Mouse (Mus musculus) layer of hippocampus, postnatal 14 days (tissue): Measurements from ENCODE around the gene Pkd1l2. TPM values are rescaled to one million over a fixed set of nuclear protein-coding genes. Genes with fewer than 3 reads are reported as not detected.

ENCODE experiments used
- DNase-seq, 2 experiments: peaks; one replicate each; pipeline ENCODE4 v3.0.0; 2021 to 2022; ENCODE audit warnings: low spot score in 2 of 2, mixed read lengths in 1 of 2
- total RNA-seq, 2 experiments: library from RNA; stranded (reverse); gene quantifications; 2 replicates each; pipeline ENCODE4 v1.2.3; 2021

Gene Pkd1l2
- total RNA-seq, 2 experiments from 2014 or later, result 0.14 TPM

GRCm38 (mm10) chr8:117037374-117037935 lies 44.8 kb downstream of the Pkd1l2 start:
- DNase-seq, result no peak

GRCm38 (mm10) chr8:117033393-117033792 lies 48.9 kb downstream of the Pkd1l2 start:
- DNase-seq, result no peak

- DNase-seq, result no peak
These were observed 49.6 kb downstream of the Pkd1l2 start for GRCm38 (mm10) chr8:117032609-117033008.

- no peak for DNase-seq
These were observed 50.8 kb downstream of the Pkd1l2 start for GRCm38 (mm10) chr8:117031476-117031875.

GRCm38 (mm10) chr8:117028686-117029085 lies 53.6 kb downstream of the Pkd1l2 start:
- DNase-seq, result no peak

GRCm38 (mm10) chr8:117027601-117028000 lies 54.6 kb downstream of the Pkd1l2 start:
- DNase-seq, result no peak

GRCm38 (mm10) chr8:117022297-117022993 lies 59.8 kb downstream of the Pkd1l2 start:
- DNase-seq, result peak in 1 of 2 experiments; percentile 7

- peak; percentile 6 to 40 for DNase-seq
These were observed 62.6 kb downstream of the Pkd1l2 start for GRCm38 (mm10) chr8:117019323-117020275.

- DNase-seq, result no peak
These were observed 64.4 kb downstream of the Pkd1l2 start for GRCm38 (mm10) chr8:117017896-117018295.

GRCm38 (mm10) chr8:117017006-117017405 lies 65.2 kb downstream of the Pkd1l2 start:
- no peak for DNase-seq

- DNase-seq, result no peak
These were observed 66.6 kb downstream of the Pkd1l2 start for GRCm38 (mm10) chr8:117015670-117016069.

GRCm38 (mm10) chr8:117011366-117011765 lies 70.9 kb downstream of the Pkd1l2 start:
- DNase-seq, result no peak

GRCm38 (mm10) chr8:116994016-116994716 lies 88.1 kb downstream of the Pkd1l2 start:
- no peak for DNase-seq

- DNase-seq, result peak; percentile 97 to 98
These were observed 89.0 kb downstream of the Pkd1l2 start, which contains the start of gene Gcsh for GRCm38 (mm10) chr8:116993095-116993867. Gcsh (minus strand) TSS chr8:116993537.

GRCm38 (mm10) chr8:116992176-116992971 lies 89.9 kb downstream of the Pkd1l2 start:
- DNase-seq, result no peak

- no peak for DNase-seq
These were observed 91.0 kb downstream of the Pkd1l2 start for GRCm38 (mm10) chr8:116991241-116991640.

- DNase-seq, result no peak
These were observed 92.4 kb downstream of the Pkd1l2 start for GRCm38 (mm10) chr8:116989842-116990241.

- DNase-seq, result peak; percentile 28 to 71
These were observed 102.1 kb downstream of the Pkd1l2 start for GRCm38 (mm10) chr8:116980117-116980516.

GRCm38 (mm10) chr8:116978631-116979256 lies 103.5 kb downstream of the Pkd1l2 start, which contains the start of gene 1700030J22Rik:
1700030J22Rik (minus strand) TSS chr8:116978959.
- DNase-seq, result peak; percentile 98
